Mouse (Mus musculus) midbrain, embryonic 11.5 days (tissue): Measurements from ENCODE around the gene Nfkb2. TPM values are rescaled to one million over a fixed set of nuclear protein-coding genes. Genes with fewer than 3 reads are reported as not detected.

Experiments used
- ATAC-seq: fragments of 200-750 bp; cut with Nextera tagmentation; 2 replicates; pipeline ENCODE4 v1.8.0; 2017; ENCODE audit warnings: moderate TSS enrichment, moderate library complexity; ENCODE audit not compliant: low FRiP score
- DNase-seq: peaks from one replicate; pipeline ENCODE4 v3.0.0; 2015; ENCODE audit warnings: low spot score; ENCODE audit errors: missing footprints
- H3K27ac ChIP-seq: fragments of 300-500 bp; sonication (generic); 2 replicates; pipeline ENCODE4 v1.5.1; 2014; ENCODE audit warnings: low read depth, low read length
- H3K27me3 ChIP-seq: fragments of 300-500 bp; sonication (generic); 2 replicates; pipeline ENCODE4 v1.6.1; 2014; ENCODE audit warnings: mild to moderate bottlenecking, low read length, moderate library complexity, mixed read lengths; ENCODE audit not compliant: control insufficient read depth, insufficient read depth
- H3K36me3 ChIP-seq: fragments of 300-500 bp; sonication (generic); 2 replicates; pipeline ENCODE4 v1.6.1; 2014; ENCODE audit warnings: mild to moderate bottlenecking, low read length, moderate library complexity, mixed read lengths; ENCODE audit not compliant: control insufficient read depth, insufficient read depth
- H3K4me1 ChIP-seq: fragments of 300-500 bp; sonication (generic); 2 replicates; pipeline ENCODE4 v1.6.1; 2014; ENCODE audit warnings: low read length; ENCODE audit not compliant: control insufficient read depth, insufficient read depth
- H3K4me2 ChIP-seq: fragments of 300-500 bp; sonication (generic); 2 replicates; pipeline ENCODE4 v1.6.1; 2014; ENCODE audit warnings: mild to moderate bottlenecking, moderate library complexity
- H3K4me3 ChIP-seq: fragments of 300-500 bp; sonication (generic); 2 replicates; pipeline ENCODE4 v1.5.1; 2014; ENCODE audit warnings: low read depth, low read length
- H3K9ac ChIP-seq: fragments of 300-500 bp; sonication (generic); 2 replicates; pipeline ENCODE4 v1.6.1; 2014; ENCODE audit warnings: low read length
- H3K9me3 ChIP-seq: fragments of 300-500 bp; sonication (generic); 2 replicates; pipeline ENCODE4 v1.6.1; 2016; ENCODE audit warnings: low read length; ENCODE audit not compliant: control insufficient read depth
- WGBS: fragments of 180-500 bp; shearing (Covaris S2); extraction: QIAGEN DNeasy Blood & Tissue Kit; methylation state at CpG from one replicate; pipeline ENCODE4 v1.1.7; 2014; 5-methylcytosine and 5-hydroxymethylcytosine counted together
- polyA plus RNA-seq: library from polyadenylated mRNA; unstranded; fragments of >200 nt; fragmentation: Nextera tagmentation; extraction: Ambion mirVana; gene quantifications from 2 replicates; pipeline ENCODE4 v1.2.1, GENCODE M21; 2014

The Nfkb2 gene
- polyA plus RNA-seq, 1 experiment from 2014 or later = 3.9 TPM

- H3K27ac ChIP-seq = peak overlapping the region; percentile 11; the same call in 1 of the 2 replicates
- H3K9me3 ChIP-seq = no peaks in the 10 kb centered on the region
- H3K27me3 ChIP-seq = no peaks in the 10 kb centered on the region
- DNase-seq = peak; percentile 87
- 37% methylated on average over 7 of the region's 7 CpGs for WGBS
- H3K4me3 ChIP-seq = no peak overlapping the region
- H3K4me2 ChIP-seq = peak overlapping the region; percentile 1; the same call in 1 of the 2 replicates
- no peak for ATAC-seq
- H3K4me1 ChIP-seq = peaks cover 22% of the 10 kb centered on the region
- H3K36me3 ChIP-seq = no peaks in the 10 kb centered on the region
- peak overlapping the region; percentile 1; the same call in 1 of the 2 replicates for H3K9ac ChIP-seq
Measured at GRCm38 (mm10) chr19:46332721-46333339, 28.7 kb downstream of the Nfkb2 start.

GRCm38 (mm10) chr19:46333906-46334305, 29.8 kb downstream of the Nfkb2 start:
- 94% methylated on average over 3 of the region's 3 CpGs for WGBS
- H3K4me2 ChIP-seq = no peak overlapping the region
- no peaks in the 10 kb centered on the region for H3K9me3 ChIP-seq
- H3K36me3 ChIP-seq = no peaks in the 10 kb centered on the region
- ATAC-seq = no peak
- peak; percentile 45 for DNase-seq
- H3K27me3 ChIP-seq = no peaks in the 10 kb centered on the region
- no peak overlapping the region for H3K9ac ChIP-seq
- no peak overlapping the region for H3K4me3 ChIP-seq
- no peak overlapping the region for H3K27ac ChIP-seq
- H3K4me1 ChIP-seq = peaks cover 22% of the 10 kb centered on the region

- DNase-seq (no peak), ATAC-seq (no peak)
- Histone ChIP-seq H3K27ac (peak overlapping the region; percentile 57), H3K4me1 (peaks cover 9% of the 10 kb centered on the region), H3K36me3 (no peaks in the 10 kb centered on the region), H3K4me2 (peak overlapping the region; percentile 81), H3K27me3 (no peaks in the 10 kb centered on the region), H3K9me3 (no peaks in the 10 kb centered on the region), H3K9ac (peak overlapping the region; percentile 88), H3K4me3 (peak overlapping the region; percentile 73)
- WGBS = 34% methylated on average over 15 of the region's 15 CpGs
Measured at GRCm38 (mm10) chr19:46337719-46338330, 33.7 kb downstream of the Nfkb2 start.

- WGBS = 1% methylated on average over 31 of the region's 31 CpGs
- DNase-seq (peak; percentile 100), ATAC-seq (peak; percentile 91)
- H3K4me1 ChIP-seq = peaks cover 7% of the 10 kb centered on the region
- peak within 1 kb of the TSS; percentile 81 for H3K4me2 ChIP-seq
- peak within 1 kb of the TSS; percentile 57 for H3K27ac ChIP-seq
- no peaks in the 10 kb centered on the region for H3K27me3 ChIP-seq
- peak within 1 kb of the TSS; percentile 73 for H3K4me3 ChIP-seq
- H3K9ac ChIP-seq = peak within 1 kb of the TSS; percentile 88
- no peaks in the 10 kb centered on the region for H3K36me3 ChIP-seq
- no peaks in the 10 kb centered on the region for H3K9me3 ChIP-seq
Measured at GRCm38 (mm10) chr19:46338331-46338936, 34.3 kb downstream of the Nfkb2 start, which contains the start of gene Cuedc2. TSS of gene Cuedc2 (minus strand) at chr19:46338702.

- 55% methylated on average over 6 of the region's 6 CpGs for WGBS
- no peaks in the 10 kb centered on the region for H3K9me3 ChIP-seq
- H3K4me3 ChIP-seq = peak overlapping the region; percentile 1; the same call in 1 of the 2 replicates
- H3K27me3 ChIP-seq = no peaks in the 10 kb centered on the region
- H3K4me2 ChIP-seq = peak overlapping the region; percentile 20
- DNase-seq = no peak
- H3K27ac ChIP-seq = no peak overlapping the region
- H3K36me3 ChIP-seq = no peaks in the 10 kb centered on the region
- peak; percentile 23; the same call in 1 of the 2 replicates for ATAC-seq
- H3K4me1 ChIP-seq = peaks cover 7% of the 10 kb centered on the region
- H3K9ac ChIP-seq = peak overlapping the region; percentile 11; the same call in 1 of the 2 replicates
Measured at GRCm38 (mm10) chr19:46338942-46339286, 34.8 kb downstream of the Nfkb2 start.

GRCm38 (mm10) chr19:46339287-46339971, 35.3 kb downstream of the Nfkb2 start:
- Histone ChIP-seq H3K4me2 (no peak overlapping the region), H3K9me3 (no peaks in the 10 kb centered on the region), H3K4me1 (peaks cover 7% of the 10 kb centered on the region), H3K4me3 (no peak overlapping the region), H3K27ac (no peak overlapping the region), H3K27me3 (no peaks in the 10 kb centered on the region), H3K9ac (peak overlapping the region; percentile 11; the same call in 1 of the 2 replicates), H3K36me3 (no peaks in the 10 kb centered on the region)
- no peak for DNase-seq
- no peak for ATAC-seq
- WGBS = 79% methylated on average over 7 of the region's 7 CpGs

GRCm38 (mm10) chr19:46344710-46345419, 40.7 kb downstream of the Nfkb2 start:
- 23% methylated on average over 7 of the region's 7 CpGs for WGBS
- H3K27me3 ChIP-seq = peaks cover 11% of the 10 kb centered on the region
- no peak overlapping the region for H3K4me3 ChIP-seq

GRCm38 (mm10) chr19:46347146-46347545, 43.0 kb downstream of the Nfkb2 start:
- Histone ChIP-seq H3K9me3 (no peaks in the 10 kb centered on the region), H3K4me2 (no peak overlapping the region), H3K4me1 (peaks cover 10% of the 10 kb centered on the region), H3K9ac (no peak overlapping the region), H3K27ac (no peak overlapping the region), H3K36me3 (no peaks in the 10 kb centered on the region), H3K4me3 (no peak overlapping the region), H3K27me3 (peaks cover 23% of the 10 kb centered on the region)
- 94% methylated on average over 1 of the region's 1 CpGs for WGBS
- ATAC-seq (no peak), DNase-seq (no peak)

More at GRCm38 (mm10) chr19:46344710-46345419, 40.7 kb downstream of the Nfkb2 start:
- Histone ChIP-seq H3K9me3 (no peaks in the 10 kb centered on the region), H3K4me2 (no peak overlapping the region), H3K36me3 (no peaks in the 10 kb centered on the region), H3K9ac (no peak overlapping the region), H3K4me1 (peaks cover 10% of the 10 kb centered on the region), H3K27ac (no peak overlapping the region)
- no peak for DNase-seq
- no peak for ATAC-seq
